Mouse (Mus musculus): ENCODE data around the gene Dusp1.

DNA sequence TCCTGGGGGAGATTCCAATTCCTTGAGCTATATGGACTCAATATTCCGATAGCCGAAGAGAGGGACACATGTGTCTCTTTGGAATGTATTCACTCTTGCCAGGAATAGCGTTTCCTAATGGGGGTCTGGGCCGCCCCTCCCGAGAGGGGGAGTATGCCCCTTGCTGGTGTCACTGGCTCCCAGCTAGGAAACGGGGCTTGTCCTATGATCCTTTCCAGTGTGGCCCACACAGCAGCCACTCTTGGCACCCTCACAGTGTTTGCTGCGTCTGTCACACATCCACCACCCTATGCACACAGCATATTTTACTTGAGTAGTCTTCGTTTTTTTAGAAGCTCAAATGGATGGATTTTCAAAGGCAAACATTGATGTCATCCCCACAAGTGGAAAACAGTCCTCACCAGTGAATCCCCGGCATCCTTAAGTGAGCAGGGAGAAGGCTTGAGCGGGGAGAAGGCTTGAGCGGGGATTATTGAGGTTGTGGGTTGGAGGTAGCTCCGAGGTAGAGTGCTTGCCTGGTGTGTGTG, 26.1 kb upstream of the Dusp1 start:
- TF ChIP-seq CTCF (IDR thresholded peaks at IDR 0.05; ENCODE audit: control insufficient read depth, insufficient read depth, insufficient replicate concordance, low read depth, low read length) (no peak), POLR2A (IDR thresholded peaks at IDR 0.05; ENCODE audit: control insufficient read depth, low read depth, low read length) (no peak)
